Mouse (Mus musculus) neural tube, postnatal 0 days (tissue): ENCODE results near the gene Igtp. TPM values are rescaled to one million over a fixed set of nuclear protein-coding genes. Genes with fewer than 3 reads are reported as not detected.

ENCODE experiments used
- polyA plus RNA-seq: library from polyadenylated mRNA; unstranded; fragments of >200 nt; fragmentation: Nextera tagmentation; extraction: Ambion mirVana; gene quantifications from 2 replicates; pipeline ENCODE4 v1.2.1, GENCODE M21; 2015

Gene Igtp
- polyA plus RNA-seq = 3.4 and 4.4 TPM in 2 replicates

DNA sequence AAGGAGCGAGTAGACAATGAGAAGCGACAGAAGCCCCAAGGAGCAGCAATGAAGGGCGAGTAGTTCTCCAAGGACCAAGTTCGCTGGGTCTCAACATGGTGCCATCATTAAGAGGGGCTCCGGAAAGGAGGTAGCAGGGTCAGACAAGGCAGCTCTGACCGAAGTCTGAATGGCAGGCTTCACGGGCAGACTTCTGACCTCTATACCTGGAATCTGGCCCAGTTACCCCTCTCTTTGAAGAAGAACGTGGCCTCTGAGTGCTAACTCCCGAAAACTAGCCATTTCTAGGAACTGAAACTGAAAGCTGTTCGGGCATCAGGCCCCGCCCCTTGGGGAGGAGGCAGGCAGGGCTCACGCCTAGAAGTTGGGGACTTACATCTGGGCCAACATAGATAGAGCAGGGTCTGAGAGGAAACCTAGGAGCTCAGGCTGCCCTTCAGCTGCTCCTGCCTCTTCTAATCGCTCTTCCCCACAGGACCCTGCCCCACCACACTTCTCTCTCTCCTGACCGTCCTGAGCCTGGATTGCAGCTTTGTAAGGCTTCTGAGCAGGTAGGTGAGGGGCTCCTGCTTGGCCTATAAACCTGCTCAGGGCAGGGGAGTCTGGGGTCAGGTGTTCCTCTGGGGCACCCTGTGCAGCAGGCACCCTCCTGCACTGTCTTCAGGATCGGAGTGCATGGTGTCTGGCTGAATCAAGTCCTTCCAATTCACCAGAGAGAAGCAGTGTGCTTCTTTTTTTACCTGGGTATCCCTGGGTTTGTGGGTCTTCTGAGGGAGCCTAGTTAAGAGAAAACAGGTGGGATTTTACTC, at the start of gene Igtp, which contains the start of gene Irgm2:
TSS of gene Igtp (plus strand) at position 328 of the 809 bp plus-strand sequence.
TSS of gene Irgm2 (plus strand) at position 390 of the 809 bp plus-strand sequence.

DNA sequence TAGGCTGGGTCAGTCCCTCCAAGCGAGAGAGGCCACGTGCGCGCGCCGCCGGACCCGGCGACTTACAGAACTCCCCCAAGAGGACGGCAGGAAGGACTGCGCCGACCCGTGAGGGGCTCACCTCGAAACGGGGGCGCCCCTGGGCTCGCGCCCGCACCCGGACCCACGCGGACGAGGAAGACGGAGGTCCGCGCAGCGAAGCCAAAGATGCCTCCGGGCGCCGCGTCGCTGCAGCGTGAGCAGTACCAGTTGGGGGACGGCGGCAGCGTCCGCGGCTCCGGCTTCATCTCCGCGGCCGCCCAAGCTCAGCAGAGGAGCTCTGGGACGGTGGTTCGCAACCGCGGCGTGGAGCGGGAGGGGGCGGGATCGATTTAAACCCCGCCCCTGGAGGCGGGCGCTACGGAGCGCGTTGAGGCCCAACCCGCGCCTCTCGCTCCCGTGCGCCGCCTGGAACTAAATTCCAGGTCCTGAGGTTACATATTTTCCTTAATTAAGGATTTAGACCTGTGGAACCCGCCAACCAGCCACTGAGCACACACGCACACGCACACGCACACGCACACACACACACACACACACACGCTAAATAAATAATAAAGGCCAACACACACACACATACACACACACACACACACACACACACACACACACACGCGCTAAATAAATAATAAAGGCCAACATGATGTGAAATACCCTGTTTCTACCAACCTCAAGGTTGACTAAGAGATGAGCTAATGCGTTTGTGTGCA, 31.0 kb upstream of the Igtp start, which contains the start of gene Gemin5:
TSS of gene Gemin5 (minus strand) at position 373 of the 749 bp plus-strand sequence.

DNA sequence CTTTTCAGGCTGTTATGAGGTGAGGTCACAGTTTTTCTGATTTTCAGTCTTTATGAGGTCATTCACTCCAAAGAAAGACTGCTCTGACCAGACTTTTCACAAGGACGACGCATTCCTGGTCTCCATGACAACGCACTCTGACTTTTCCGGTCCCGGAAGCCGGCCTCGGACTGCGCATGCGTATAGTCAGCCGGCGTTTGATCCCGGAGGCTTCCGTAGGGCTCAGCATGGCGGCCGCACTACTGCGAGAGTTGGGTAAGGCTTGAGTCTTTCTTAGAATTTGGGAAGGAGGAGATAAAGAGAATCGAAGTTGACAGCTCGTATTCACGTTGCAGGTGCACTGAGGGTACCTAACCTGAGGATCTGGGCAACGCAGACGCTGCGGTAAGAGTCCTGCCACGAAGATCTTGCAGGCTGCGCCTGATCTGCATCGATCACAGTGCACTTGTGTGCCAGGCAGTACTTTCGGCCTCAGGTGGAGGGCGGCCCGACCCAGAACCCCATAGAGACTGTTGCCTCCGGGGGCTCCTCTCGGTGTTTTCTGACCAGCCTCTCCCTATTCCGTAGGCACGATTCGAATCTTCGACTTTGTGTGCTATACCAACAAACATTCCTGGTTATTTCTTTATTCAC, 27.8 kb upstream of the Igtp start, which contains the start of gene Mrpl22:
TSS of gene Mrpl22 (plus strand) at position 203 of the 633 bp plus-strand sequence.

Other genes starting within 250 kb of the Igtp start
- 20.9 and 21.9 TPM in 2 replicates for gene Larp1, start 190.5 kb upstream of the Igtp start, polyA plus RNA-seq
- not detected in 2 replicates for gene Gm12248, start 106.4 kb upstream of the Igtp start, polyA plus RNA-seq
- 75.7 and 82.5 TPM in 2 replicates for gene Cnot8, start 95.4 kb upstream of the Igtp start, polyA plus RNA-seq
- 10.5 and 11.2 TPM in 2 replicates for gene Gemin5, start 31.0 kb upstream of the Igtp start, polyA plus RNA-seq
- gene Mrpl22, start 27.9 kb upstream of the Igtp start, polyA plus RNA-seq = 96.1 and 100 TPM in 2 replicates
- 1.7 and 2.0 TPM in 2 replicates for gene Irgm2, start 62 bp downstream of the Igtp start, polyA plus RNA-seq
- gene 4930438A08Rik, start 75.2 kb downstream of the Igtp start, polyA plus RNA-seq = not detected in 2 replicates
- 21.5 and 26.6 TPM in 2 replicates for gene Zfp692, start 107.5 kb downstream of the Igtp start, polyA plus RNA-seq
- 48.4 and 48.9 TPM in 2 replicates for gene Zfp672, start 130.8 kb downstream of the Igtp start, polyA plus RNA-seq
- gene Sh3bp5l, start 131.2 kb downstream of the Igtp start, polyA plus RNA-seq = 39.3 and 41.8 TPM in 2 replicates
- gene Lypd8, start 179.5 kb downstream of the Igtp start, polyA plus RNA-seq = not detected in 2 replicates
- not detected in 2 replicates for gene 1810065E05Rik, start 221.6 kb downstream of the Igtp start, polyA plus RNA-seq
- gene Gm12253, start 233.0 kb downstream of the Igtp start, polyA plus RNA-seq = not detected in 2 replicates